Mouse (Mus musculus) intestine, embryonic 16.5 days (tissue): ENCODE measurements around the gene Lekr1. TPM values are rescaled to one million over a fixed set of nuclear protein-coding genes. Genes with fewer than 3 reads are reported as not detected.

ENCODE experiments used
- ATAC-seq: fragments of 200-750 bp; cut with Nextera tagmentation; 2 replicates; pipeline ENCODE4 v1.8.0; 2017; ENCODE audit warnings: moderate TSS enrichment, moderate library complexity
- H3K27ac ChIP-seq: fragments of 300-500 bp; sonication (generic); 2 replicates; pipeline ENCODE4 v1.5.1; 2014; ENCODE audit warnings: mild to moderate bottlenecking, low read length
- H3K27me3 ChIP-seq: fragments of 300-500 bp; sonication (generic); replicated peaks from 2 replicates; pipeline ENCODE4 v1.6.1; 2014; ENCODE audit warnings: low read length, control low read depth, mixed read lengths; ENCODE audit not compliant: control insufficient read depth, insufficient read depth
- H3K36me3 ChIP-seq: fragments of 300-500 bp; sonication (generic); 2 replicates; pipeline ENCODE4 v1.6.1; 2014; ENCODE audit warnings: low read length, control low read depth; ENCODE audit not compliant: control insufficient read depth, insufficient read depth
- H3K4me1 ChIP-seq: fragments of 300-500 bp; sonication (generic); 2 replicates; pipeline ENCODE4 v1.6.1; 2014; ENCODE audit warnings: low read length, control low read depth, mixed read lengths; ENCODE audit not compliant: control insufficient read depth, insufficient read depth
- H3K4me2 ChIP-seq: fragments of 300-500 bp; sonication (generic); 2 replicates; pipeline ENCODE4 v1.6.1; 2014; ENCODE audit warnings: low read depth, low read length, control low read depth
- H3K4me3 ChIP-seq: fragments of 300-500 bp; sonication (generic); 2 replicates; pipeline ENCODE4 v1.5.1; 2014; ENCODE audit warnings: mild to moderate bottlenecking, low read length
- H3K9ac ChIP-seq: fragments of 300-500 bp; sonication (generic); 2 replicates; pipeline ENCODE4 v1.6.1; 2014; ENCODE audit warnings: low read depth, low read length
- H3K9me3 ChIP-seq: fragments of 300-500 bp; sonication (generic); 2 replicates; pipeline ENCODE4 v1.6.1; 2016; ENCODE audit warnings: low read length, control low read depth; ENCODE audit not compliant: control insufficient read depth
- WGBS: fragments of 180-500 bp; shearing (Covaris S2); extraction: QIAGEN DNeasy Blood & Tissue Kit; methylation state at CpG from one replicate; pipeline ENCODE4 v1.1.7; 2014; 5-methylcytosine and 5-hydroxymethylcytosine counted together
- polyA plus RNA-seq: library from polyadenylated mRNA; unstranded; fragments of >200 nt; fragmentation: Nextera tagmentation; extraction: Ambion mirVana; gene quantifications from 2 replicates; pipeline ENCODE4 v1.2.1, GENCODE M21; 2015

The Lekr1 gene
- polyA plus RNA-seq, 1 experiment from 2014 or later: 7.3 TPM

- Histone ChIP-seq H3K4me1 (0 out of 2 replicates have a peak, but pooled peaks cover 2% of the 10 kb centered on the region), H3K4me2 (no peak overlapping the region), H3K9ac (no peak overlapping the region), H3K4me3 (no peak overlapping the region), H3K9me3 (no peaks in the 10 kb centered on the region), H3K27me3 (no peaks in the 10 kb centered on the region), H3K27ac (no peak overlapping the region), H3K36me3 (no peaks in the 10 kb centered on the region)
- WGBS: 75% methylated on average over 7 of the region's 7 CpGs
- ATAC-seq: no peak
Observed at GRCm38 (mm10) chr3:65829943-65830483, 164.0 kb downstream of the Lekr1 start.

- 0 out of 2 replicates have a peak, but pooled peaks cover 2% of the 10 kb centered on the region for H3K4me1 ChIP-seq
- H3K27me3 ChIP-seq: no peaks in the 10 kb centered on the region
- H3K4me2 ChIP-seq: no peak overlapping the region
- ATAC-seq: no peak
- no peaks in the 10 kb centered on the region for H3K36me3 ChIP-seq
- 31% methylated on average over 16 of the region's 16 CpGs for WGBS
- no peak overlapping the region for H3K4me3 ChIP-seq
- H3K27ac ChIP-seq: no peak overlapping the region
- no peaks in the 10 kb centered on the region for H3K9me3 ChIP-seq
- H3K9ac ChIP-seq: 0 out of 2 replicates have a peak overlapping the region, but pooled peaks have one; percentile 10
Observed at GRCm38 (mm10) chr3:65830801-65831200, 164.8 kb downstream of the Lekr1 start.

GRCm38 (mm10) chr3:65832398-65832797, 166.4 kb downstream of the Lekr1 start:
- Histone ChIP-seq H3K27ac (no peak overlapping the region), H3K4me3 (no peak overlapping the region), H3K4me1 (0 out of 2 replicates have a peak, but pooled peaks cover 2% of the 10 kb centered on the region), H3K4me2 (no peak overlapping the region), H3K36me3 (no peaks in the 10 kb centered on the region), H3K9me3 (no peaks in the 10 kb centered on the region), H3K9ac (no peak overlapping the region), H3K27me3 (no peaks in the 10 kb centered on the region)
- ATAC-seq: no peak
- WGBS: 34% methylated on average over 7 of the region's 7 CpGs

- Histone ChIP-seq H3K36me3 (no peaks in the 10 kb centered on the region), H3K4me2 (no peak overlapping the region), H3K27me3 (no peaks in the 10 kb centered on the region), H3K9ac (no peak overlapping the region), H3K4me3 (no peak overlapping the region), H3K9me3 (no peaks in the 10 kb centered on the region), H3K4me1 (no peaks in the 10 kb centered on the region), H3K27ac (no peak overlapping the region)
- ATAC-seq: no peak
- WGBS: 52% methylated on average over 5 of the region's 5 CpGs
Observed at GRCm38 (mm10) chr3:65836435-65836834, 170.4 kb downstream of the Lekr1 start.

- Histone ChIP-seq H3K4me3 (no peak overlapping the region), H3K27me3 (no peaks in the 10 kb centered on the region), H3K27ac (no peak overlapping the region), H3K36me3 (no peaks in the 10 kb centered on the region), H3K9me3 (no peaks in the 10 kb centered on the region), H3K4me2 (no peak overlapping the region), H3K9ac (no peak overlapping the region), H3K4me1 (no peaks in the 10 kb centered on the region; the same call in 1 of the 2 replicates)
- no peak for ATAC-seq
Observed at GRCm38 (mm10) chr3:65839664-65840063, 173.6 kb downstream of the Lekr1 start.

- H3K36me3 ChIP-seq: no peaks in the 10 kb centered on the region
- no peaks in the 10 kb centered on the region for H3K27me3 ChIP-seq
- H3K4me3 ChIP-seq: no peak overlapping the region
- H3K27ac ChIP-seq: no peak overlapping the region
- 84% methylated on average over 8 of the region's 8 CpGs for WGBS
- no peak overlapping the region for H3K4me2 ChIP-seq
- no peak for ATAC-seq
- H3K9me3 ChIP-seq: no peaks in the 10 kb centered on the region
- H3K4me1 ChIP-seq: peaks cover 5% of the 10 kb centered on the region
- H3K9ac ChIP-seq: no peak overlapping the region
Observed at GRCm38 (mm10) chr3:65841175-65841574, 175.1 kb downstream of the Lekr1 start.

GRCm38 (mm10) chr3:65842515-65843184, 176.6 kb downstream of the Lekr1 start:
- no peaks in the 10 kb centered on the region for H3K27me3 ChIP-seq
- no peak overlapping the region for H3K4me3 ChIP-seq
- no peak overlapping the region for H3K27ac ChIP-seq
- WGBS: 82% methylated on average over 5 of the region's 5 CpGs
- ATAC-seq: no peak
- no peak overlapping the region for H3K9ac ChIP-seq
- H3K4me2 ChIP-seq: no peak overlapping the region
- peaks cover 5% of the 10 kb centered on the region for H3K4me1 ChIP-seq
- no peaks in the 10 kb centered on the region for H3K9me3 ChIP-seq
- H3K36me3 ChIP-seq: no peaks in the 10 kb centered on the region

- Histone ChIP-seq H3K9ac (no peak overlapping the region), H3K4me2 (no peak overlapping the region), H3K4me1 (peaks cover 5% of the 10 kb centered on the region), H3K4me3 (no peak overlapping the region), H3K27me3 (no peaks in the 10 kb centered on the region), H3K27ac (no peak overlapping the region), H3K36me3 (no peaks in the 10 kb centered on the region), H3K9me3 (no peaks in the 10 kb centered on the region)
- ATAC-seq: no peak
- 56% methylated on average over 4 of the region's 4 CpGs for WGBS
Observed at GRCm38 (mm10) chr3:65843185-65843552, 177.1 kb downstream of the Lekr1 start.

GRCm38 (mm10) chr3:65844302-65844701, 178.3 kb downstream of the Lekr1 start:
- no peak overlapping the region for H3K4me2 ChIP-seq
- no peaks in the 10 kb centered on the region for H3K9me3 ChIP-seq
- no peak overlapping the region for H3K27ac ChIP-seq
- peaks cover 5% of the 10 kb centered on the region for H3K4me1 ChIP-seq
- no peaks in the 10 kb centered on the region for H3K36me3 ChIP-seq
- H3K9ac ChIP-seq: no peak overlapping the region
- 88% methylated on average over 10 of the region's 10 CpGs for WGBS
- H3K27me3 ChIP-seq: no peaks in the 10 kb centered on the region
- ATAC-seq: no peak
- H3K4me3 ChIP-seq: no peak overlapping the region
